Mouse (Mus musculus): ENCODE data around the gene Slc22a12.

The Slc22a12 gene

DNA sequence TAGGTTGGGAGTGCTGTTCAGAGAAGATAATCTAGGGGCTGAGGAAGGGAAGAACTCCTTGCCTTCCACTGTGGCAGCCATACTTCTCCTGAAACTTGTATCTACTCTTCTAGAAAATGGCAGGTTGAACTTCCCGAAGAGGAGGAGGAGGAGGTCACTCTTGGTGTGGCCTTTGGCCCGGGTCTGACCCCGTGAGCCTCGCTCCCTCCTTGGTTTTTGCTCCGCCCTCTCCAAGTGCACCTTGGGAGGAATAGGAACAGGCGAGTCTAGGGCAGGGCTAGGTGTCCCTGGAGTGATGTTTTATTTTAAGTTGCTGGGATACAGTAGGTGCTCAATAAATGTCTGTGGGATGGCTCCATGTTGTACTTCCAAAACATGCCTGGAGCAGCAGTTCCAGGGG is 27.9 kb downstream of the Slc22a12 start:
- DNase-seq, result no peak

GRCm38 (mm10) chr19:6513389-6514139 is 29.3 kb downstream of the Slc22a12 start:
- no peak for DNase-seq

DNA sequence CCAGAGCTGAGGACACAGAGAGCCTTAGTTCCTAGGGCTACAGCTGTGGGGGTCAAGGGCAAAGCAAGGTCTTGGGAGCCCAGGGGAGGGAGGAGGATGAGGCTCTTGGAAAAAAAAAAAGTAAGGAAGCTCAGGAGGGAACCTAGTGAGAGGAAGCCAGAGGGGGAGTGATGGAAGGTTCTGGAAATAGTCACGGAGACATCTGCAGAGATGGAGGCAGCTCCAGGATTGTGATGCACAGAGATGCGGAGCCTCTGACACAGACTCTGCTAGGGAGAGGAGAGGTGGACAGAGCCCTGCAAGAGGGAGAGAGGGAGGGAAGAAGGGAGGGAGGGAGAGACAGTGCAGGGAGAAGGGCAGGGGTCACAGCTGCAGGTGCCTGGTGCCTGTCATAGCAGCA is 32.3 kb downstream of the Slc22a12 start:
- no peak for DNase-seq

DNA sequence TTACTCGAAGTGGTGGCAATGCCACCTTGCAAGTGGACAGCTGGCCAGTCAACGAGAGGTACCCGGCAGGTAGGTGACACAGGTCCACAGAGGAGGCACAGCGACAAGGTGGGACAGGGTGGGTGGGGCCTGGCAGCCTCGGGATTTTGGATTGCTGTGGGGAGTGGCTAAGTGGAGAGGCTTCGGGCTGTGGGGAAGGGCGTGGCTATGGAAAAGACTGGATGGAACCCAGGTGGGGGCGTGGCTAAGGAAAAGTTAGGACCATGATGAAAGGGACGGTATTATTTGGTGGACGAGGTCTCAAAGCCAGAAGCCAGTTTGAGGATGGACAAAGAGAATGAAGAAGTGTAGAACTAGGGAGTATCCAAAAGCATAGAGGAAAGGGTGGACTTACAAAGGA is 33.0 kb downstream of the Slc22a12 start:
- DNase-seq, result no peak

DNA sequence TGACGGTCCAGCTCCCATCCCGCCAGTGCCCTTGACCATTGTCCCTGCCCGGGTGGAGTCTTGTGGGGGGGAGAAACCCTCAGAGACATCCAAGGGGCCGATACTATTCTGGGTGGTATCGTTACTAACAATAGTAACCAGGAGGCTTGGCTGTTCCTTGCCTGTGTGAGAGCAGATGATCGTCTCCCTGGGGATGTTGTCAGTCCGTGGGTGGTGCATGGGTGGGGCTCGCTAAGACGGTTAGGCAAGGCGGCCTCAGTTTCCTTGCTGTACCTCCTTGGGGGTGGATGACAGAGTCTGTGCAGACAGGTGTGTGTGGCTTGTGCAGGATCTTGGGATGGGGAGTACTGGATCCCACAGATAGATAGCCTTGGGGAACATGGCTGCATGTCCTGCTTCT is 35.4 kb downstream of the Slc22a12 start:
- no peak for DNase-seq

DNA sequence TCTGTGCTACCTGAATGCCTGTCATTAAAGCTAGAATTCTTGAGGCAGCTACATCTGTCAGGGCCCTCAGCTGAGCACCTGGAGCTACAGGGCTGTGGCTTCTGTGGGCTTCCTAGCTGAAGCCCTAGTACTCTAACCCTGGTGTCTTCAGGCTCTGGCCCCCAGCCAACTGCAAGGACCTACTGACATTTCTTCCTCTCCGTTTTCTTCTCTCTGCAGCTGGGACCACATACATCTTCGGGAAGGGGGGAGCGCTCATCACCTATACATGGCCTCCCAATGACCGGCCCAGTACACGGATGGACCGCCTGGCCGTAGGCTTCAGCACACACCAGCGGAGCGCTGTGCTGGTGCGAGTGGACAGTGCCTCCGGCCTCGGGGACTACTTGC is 38.2 kb downstream of the Slc22a12 start:
- DNase-seq, result no peak

DNA sequence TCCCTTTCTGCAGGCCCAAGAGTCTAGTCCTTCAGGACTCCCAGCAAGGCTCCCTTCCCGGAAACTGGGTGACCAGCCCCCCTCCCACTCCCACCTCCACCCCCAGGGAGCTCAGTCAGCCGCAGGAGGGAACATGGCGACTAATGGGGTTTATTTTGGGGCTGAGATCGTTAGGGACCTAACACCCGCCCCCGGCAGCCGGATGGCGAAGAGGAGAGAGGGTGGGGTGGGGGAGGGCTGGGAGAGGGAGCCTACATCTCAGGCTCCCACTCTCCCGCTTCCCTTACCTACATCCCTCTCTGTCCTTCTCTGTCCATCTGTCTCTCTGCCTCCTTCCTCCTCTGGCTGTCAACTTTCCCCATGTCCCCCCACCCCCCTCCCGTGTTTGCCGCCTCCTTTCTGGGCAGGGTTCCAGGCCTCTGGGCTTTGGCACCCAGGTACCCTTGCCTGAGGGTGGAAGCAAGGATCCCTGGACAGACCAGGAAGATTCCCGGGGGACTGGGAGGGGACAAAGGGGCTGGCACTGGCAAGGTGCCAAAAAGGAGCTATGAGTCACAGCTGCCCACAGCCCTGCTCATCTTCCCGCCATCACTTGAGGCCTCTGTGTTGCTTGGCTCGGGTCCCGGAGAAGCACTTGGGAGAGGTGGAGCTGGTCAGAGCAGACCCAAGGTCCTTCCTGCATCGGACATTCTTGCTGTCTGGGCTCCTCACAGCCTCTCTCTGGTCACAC is 38.7 kb downstream of the Slc22a12 start:
- DNase-seq, result no peak

- DNase-seq, result peak; percentile 44 to 66
Measured at GRCm38 (mm10) chr19:6502543-6503319, 40.1 kb downstream of the Slc22a12 start.

DNA sequence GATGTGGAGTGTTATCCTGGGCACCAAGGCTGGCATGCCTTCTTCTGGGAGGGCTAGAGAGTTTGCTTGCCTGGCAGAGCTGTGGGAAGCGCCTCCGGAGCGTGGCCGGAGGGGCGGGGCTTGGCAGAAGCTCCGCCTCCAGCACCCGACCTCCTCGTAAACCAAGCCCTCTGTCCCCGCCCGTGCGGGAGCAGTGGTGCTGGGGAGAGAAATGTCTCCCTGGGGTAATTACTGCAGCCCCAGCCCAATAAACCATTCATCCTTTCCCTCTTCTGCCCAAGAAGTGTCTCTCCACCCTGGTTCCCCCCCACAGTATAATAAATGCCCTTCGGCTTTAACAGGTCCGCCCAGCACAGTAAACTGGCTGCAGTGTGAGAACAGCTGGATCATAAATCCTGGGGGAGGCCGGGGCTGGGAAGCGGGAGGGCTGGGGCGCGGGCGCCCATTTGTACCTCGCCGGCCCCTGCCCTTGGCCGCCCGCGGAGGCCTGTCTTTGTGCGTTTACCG is 40.7 kb downstream of the Slc22a12 start:
- DNase-seq, result peak; percentile 41 to 58

DNA sequence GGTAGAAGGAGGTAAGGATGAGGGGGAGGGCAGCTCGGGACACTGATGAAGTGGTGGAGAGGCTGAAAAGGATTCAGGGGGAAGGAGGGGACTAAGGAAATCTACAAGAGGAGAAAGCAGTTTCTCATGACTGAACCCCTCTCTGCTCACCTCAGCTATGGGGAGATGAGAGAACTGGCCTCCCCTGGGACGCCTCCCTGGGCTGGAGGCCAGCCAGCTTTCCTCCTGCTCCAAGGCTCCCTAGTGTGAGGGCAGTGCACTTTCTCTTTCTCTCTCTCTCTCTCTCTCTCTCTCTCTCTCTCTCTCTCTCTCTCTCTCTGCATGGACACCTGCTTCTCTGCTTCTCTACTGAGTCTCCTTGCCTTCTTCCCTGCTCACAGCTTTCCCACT is 42.2 kb downstream of the Slc22a12 start:
- DNase-seq, result no peak

- DNase-seq, result no peak
Measured at GRCm38 (mm10) chr19:6499860-6500635, 42.8 kb downstream of the Slc22a12 start.

DNA sequence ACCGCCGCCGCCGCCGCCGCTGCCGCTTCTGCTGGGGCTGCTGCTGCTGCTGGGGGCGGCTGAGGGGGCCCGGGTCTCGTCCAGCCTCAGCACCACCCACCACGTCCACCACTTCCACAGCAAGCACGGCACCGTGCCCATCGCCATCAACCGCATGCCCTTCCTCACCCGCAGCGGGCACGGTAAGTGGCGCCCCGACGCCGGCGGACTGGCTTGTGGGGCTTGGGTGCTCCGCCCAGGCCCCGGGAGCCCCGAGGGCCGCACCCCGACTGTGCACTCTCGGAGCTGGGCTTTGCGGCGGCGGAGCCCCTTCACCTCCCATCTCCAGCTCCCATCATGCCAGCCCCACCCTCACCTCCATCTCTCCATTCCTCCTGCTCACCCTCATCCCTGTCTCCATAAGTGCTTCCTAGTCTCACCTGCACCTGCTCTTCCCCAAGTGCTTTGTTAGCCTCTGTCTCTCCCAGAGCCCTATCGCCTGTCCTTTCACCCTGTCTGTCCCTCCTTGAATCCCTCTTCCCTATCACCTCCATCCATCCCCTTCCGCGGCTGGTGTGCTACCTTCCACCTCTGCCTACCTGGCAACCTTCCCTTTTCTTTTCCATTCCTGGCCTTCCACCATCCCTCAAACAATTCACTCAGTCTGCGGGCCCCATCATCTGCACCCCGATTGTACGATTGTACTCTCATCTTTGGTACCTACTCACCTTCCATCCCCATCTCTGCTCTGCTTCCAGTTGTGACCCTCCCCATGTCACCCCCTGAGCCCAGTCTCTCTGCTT is 44.3 kb downstream of the Slc22a12 start:
- DNase-seq, result no peak

GRCm38 (mm10) chr19:6497803-6498202 is 45.0 kb downstream of the Slc22a12 start:
- no peak for DNase-seq

GRCm38 (mm10) chr19:6497150-6497801 is 45.6 kb downstream of the Slc22a12 start:
- no peak for DNase-seq

GRCm38 (mm10) chr19:6496462-6497149 is 46.2 kb downstream of the Slc22a12 start:
- DNase-seq, result no peak

GRCm38 (mm10) chr19:6495714-6496113 is 47.1 kb downstream of the Slc22a12 start:
- no peak for DNase-seq

DNA sequence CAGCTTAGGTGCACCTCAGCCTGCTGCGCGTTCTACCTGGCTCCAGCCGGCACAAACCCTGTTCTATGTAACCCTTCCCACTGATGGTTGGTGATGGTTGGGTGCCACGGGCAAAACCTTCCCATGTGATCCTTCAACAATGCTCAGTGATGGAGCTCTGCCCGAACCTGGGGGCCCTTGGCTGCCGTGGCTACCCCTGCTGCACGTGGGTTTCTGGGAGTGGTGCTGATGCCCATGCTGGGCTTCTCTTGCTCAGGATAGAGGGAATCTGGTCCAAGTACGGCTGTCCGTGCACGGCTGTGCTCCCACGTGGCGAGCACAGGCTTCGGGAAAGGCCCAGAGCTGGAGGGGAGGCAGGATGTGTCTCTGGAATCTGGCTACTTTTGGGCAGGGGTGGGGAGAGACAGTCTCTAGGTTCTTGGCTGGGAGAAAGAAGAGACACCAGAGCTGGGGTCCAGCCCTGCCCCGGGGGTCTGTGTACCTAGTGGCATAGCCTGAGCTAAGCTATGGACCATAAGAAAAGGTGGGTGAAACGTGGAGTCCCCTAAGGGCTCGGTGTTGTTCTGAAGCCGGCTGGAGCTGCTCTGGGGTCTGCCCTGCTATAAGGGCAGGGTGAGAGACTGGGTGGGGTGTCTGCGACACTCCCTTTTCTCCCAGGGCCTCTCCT is 48.2 kb downstream of the Slc22a12 start:
- no peak for DNase-seq

DNA sequence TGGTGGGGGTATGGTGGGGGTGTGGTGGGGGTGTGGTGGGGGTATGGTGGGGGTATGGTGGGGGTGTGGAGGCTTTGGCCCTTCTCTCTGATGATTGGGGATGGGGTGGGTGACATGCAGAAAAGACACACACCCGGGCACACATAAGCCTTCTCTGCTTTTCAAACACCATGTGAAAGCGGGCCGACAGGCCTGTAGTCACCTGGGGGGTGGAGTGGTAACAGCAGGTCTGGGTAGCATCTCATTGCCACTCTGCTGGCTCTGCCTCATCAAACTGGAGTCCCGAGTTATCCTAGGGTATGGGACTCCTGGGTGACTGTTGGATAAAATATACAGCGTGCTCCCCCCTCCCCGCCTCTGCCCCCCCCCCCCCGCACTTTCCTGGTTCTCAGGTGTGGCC is 48.8 kb downstream of the Slc22a12 start:
- DNase-seq, result no peak

- DNase-seq, result no peak
Measured at GRCm38 (mm10) chr19:6493219-6493618, 49.6 kb downstream of the Slc22a12 start.

- peak; percentile 51 to 74 for DNase-seq
Measured at GRCm38 (mm10) chr19:6492124-6492523, 50.7 kb downstream of the Slc22a12 start.

Data from kidney, adult 8-10 months (tissue).